Mouse (Mus musculus) kidney, adult 8-10 months (tissue): ENCODE measurements around the gene Itga6.
"Not testable (repeated sequence)": the region's sequence is repeated elsewhere in the genome, so short reads cannot be mapped to it uniquely, and the experiment has no call there.

Experiments
- DNase-seq, 2 experiments: peaks; one replicate each; pipeline ENCODE4 v3.0.0; 2022

Gene Itga6

DNA sequence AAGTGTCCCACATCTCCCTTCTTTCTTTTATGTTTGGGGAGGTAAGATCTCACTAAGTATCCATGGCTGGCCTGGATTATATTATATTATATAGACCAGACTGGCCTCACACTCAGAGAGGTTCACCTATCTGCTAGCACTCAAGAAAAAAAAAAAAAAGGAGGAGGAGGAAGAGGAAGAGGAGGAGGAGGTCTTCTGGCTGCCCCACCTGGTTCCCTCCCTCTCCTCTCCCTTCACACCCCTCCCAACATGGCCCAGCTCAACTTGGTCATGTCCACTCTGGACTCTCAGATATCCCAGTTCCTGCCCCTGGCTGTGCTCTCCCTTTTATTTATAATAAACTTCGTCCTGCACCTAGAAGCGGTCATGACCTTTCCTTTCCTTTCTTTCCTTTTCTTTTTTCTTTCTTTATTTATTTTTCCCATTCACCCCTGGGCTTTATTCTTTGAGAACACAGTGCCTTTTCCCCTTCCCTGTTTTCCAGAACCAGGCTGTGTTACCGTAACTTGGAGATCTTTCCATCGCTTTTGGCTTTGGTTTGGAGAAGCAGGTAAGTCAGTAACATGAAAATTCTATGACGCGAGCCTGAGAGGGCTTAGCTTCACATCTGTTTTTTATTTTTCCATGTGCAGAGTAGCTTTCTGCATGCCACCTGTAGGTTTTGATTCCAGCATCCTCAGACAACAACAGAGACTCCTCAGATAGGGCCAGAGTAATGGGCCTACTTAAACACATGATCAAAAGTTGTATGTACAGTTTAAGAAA is at the start of gene Itga6:
Itga6 (plus strand) TSS at position 7 of the 765 bp plus-strand sequence.
- DNase-seq: no peak

DNA sequence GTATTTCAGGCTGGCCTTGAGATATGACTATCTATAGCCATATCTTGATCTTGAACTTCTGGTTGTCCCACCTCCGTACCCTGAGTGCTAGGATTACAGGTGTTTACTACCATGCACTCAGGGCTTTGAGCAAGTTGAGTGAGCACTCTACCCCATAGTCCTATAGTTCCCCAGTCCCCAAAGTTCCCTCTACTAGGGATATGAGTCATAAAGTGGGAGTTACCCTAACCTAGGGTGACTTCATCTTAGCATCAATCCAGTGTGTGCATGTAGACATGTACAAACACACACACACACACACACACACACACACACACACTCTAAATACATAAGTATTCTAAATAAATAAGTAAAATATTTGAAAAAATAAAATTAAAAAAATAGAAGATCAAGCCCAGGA is 48.6 kb upstream of the Itga6 start:
- no peak for DNase-seq

DNA sequence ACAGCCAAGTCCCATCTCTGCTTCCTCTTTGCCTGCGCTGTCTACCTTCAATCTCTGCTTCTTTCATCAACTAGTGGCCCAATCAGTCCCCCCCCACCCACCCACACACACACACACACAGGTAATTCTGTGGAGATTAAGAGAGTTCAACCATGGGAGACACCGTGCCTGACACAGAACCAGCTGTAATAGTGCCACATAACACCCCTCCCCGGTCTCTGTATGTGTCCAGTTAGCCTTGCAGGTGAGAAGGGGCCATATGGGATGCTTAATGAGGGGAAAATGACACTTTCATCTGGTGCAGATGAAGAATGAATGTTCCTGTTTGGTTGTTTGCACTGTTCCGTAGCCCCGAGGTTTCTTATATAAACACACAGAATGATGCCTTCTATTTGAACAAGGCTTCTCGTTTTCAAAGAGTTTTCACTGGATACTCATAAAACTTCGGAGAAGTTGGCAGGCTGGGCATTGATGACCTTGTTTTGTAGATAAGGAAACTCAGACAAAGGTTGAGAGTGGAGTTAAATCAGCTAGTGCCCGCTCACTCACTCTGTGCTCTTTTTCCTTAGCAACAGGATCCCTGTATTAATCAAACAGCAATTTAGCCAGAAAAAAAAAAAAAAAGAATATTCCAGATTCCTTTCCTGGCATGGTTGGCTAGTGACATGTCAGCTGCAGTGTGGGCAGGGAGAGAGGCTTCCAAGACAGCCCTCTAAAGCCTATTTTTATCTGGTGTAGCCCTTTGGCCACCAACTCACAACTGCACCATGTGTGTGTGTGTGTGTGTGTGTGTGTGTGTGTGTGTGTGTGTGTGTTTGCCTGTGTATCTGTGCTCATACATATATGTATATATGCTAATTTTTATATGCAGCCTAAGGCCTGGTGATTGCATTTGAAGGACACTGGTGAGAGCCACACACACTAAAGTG is 47.7 kb upstream of the Itga6 start:
- no peak for DNase-seq

DNA sequence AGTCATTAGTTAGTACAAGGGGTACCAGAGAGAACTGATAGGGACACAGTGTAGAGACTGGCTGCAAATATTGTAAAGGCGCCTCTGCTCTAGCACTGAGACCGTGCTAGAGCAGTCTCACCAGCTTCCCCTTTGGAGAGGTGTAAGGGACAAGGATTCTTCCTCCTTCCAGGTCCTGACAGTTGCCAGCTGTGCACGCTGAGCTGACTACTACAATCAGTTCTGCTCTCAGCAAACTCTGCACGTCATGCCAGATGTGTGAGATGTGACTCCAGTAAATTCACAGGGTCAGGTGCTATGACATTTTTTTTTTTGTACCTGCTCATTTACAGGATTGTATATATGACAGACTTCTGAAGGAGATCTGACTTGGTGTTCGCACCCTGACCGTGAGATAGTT is 47.0 kb upstream of the Itga6 start:
- DNase-seq: no peak

DNA sequence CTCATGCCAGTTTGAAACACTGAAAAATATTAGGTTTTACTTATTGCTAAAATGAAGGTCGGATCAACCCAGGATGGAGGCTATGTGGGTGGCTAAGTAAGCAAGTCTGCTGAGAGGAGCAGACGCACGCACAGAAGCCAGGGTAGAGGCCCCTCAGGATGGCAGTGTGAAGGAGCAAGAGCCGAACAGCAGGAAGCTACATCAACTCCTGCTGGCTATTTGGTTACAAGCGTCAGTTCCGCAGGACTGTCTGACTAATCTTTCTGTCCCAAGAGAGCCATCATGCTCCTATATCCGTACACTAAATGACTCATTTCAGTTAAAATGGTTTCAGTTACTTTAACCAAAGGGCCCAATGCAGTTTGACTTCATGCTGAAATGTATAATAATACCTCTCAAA is 46.5 kb upstream of the Itga6 start:
- DNase-seq: no peak

DNA sequence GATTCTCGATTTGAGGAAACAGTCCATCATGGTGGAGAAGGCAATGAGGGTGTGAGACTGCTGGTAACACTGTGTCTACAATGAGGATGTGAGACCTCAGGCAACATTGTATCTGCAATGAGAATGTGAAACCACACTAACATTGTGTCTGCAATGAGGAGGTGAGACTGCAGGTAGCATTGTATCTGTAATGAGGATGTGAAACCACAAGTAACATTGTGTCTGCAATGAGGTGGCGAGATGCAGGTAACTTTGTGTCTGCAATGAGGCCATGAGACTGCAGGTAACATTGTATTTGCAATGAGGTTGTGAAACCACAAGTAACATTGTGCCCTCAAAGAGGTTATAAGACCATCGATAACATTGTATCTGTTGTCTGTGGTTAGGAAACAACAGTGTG is 44.1 kb upstream of the Itga6 start:
- DNase-seq: no peak

DNA sequence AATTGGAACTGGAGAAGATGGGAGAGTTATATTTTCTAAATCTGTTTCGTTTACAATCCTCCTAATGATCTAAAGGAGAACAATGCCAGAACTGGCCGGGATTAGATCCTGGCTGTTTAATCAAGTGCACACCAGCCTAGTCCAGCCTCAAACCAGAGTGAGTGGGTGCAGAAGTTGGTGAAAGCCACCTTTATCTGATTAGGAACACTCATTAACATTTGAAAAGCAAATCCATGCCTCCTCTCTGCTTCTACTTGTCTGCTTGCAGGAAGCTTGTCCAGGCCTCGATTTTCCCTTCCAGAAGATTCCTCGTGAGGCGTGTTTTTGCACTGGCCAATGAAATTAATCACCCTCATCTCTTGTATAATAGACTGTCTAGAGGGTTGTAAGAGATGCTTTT is 41.1 kb upstream of the Itga6 start:
- no peak for DNase-seq

DNA sequence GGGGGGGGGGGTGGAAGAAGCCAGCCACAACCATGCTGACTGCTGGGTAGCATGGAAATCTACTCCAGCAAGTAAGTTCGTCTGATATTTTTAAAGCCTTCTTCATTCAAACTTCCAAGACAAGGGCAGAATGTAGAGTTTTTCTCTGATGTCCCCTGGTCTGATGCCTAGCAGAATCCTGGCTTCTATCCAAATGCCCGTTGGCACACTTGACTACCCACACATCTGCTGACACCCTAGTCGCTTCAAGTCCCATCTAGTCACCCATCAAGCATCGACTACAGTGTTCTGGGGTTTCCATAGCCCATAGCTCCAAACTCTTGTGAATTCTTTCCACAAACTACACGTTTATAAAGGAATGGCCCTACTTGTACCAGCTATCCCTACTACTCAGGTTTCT is 36.5 kb upstream of the Itga6 start:
- DNase-seq: no peak

DNA sequence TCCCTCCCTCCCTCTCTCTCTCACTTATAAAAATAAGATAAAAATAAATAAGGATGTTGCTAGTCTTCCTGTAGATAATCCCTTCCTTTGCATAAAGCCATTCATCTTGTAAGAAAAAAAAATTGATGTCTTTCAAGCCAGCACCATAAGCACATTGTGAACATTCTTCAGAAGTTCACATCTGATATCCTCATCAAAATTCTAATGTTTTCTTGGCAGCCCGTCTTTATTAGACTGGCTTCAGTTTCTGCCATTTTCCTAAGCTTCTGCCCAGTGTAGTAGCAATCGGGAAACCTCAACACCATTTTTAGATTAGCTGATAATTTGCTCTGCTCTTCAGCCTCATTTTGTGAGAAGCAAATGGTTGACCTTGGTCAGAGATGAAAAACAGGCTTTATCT is 33.8 kb upstream of the Itga6 start:
- DNase-seq: no peak

DNA sequence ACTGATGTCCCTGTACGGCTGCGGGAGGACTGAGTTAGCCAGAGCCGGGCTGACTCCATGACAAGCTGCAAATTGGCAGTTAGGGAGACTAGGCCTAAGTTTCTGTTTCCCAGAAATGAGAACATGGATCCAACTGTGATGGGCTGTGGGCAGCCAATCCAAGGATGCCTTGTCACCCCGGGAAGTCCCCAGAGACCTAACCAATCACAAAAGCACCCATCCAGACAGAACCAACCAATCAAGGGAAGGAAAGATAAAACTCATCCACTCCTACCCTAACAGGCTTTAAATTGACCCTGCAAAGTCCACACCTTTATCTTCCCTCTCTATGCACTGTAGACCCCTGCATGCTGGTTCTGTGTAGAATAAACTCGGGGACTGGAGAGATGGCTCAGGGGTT is 31.0 kb upstream of the Itga6 start:
- no peak for DNase-seq

DNA sequence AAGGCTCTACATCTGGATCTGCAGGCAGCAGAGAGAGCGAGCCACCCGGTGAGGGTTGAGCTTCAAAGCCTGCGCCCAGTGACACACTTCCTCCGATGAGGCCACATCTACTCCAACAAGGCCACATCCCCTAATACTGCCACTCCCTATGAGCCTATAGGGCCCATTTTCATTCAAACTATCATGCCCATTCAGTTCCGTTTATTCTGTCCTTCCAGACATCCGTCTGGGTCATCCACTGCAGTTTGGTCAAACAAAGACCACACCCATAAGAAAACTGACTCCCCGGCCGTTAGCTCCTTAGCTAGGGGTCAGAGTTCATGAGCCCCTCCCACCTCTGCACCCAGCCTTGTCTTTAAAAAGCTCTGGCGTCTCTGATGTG is 26.4 kb upstream of the Itga6 start:
- DNase-seq: no peak

DNA sequence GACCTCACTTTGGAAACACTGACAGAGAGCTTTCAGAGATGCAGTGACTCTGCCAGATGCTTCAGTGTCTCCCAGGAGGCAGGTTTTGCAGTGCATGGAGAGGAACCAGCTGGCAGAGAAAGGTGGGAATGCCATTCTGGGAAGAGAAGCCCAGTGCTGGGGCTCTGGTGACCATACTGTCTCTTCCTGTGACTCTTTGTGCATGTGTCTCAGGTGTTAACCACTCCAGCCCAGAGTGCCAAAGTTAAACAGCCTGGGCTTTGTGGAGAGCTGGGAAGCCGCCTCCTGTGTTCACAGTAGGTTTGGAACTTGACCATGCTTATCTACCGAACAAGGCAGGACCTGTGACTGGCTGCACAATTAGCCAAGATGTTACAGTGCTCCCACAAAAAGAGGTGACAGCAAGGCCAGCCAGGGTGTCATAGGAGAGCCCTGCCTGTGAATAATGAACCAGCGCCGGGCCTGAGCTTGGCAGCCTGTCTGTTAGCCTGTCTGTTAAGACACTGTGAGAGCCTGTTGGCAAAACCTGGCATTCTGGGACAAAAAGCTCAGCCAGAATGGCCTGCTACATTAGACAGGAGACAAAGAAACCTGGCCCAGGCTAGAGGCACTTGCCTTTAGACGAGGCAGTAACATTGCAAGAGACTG is 25.9 kb upstream of the Itga6 start:
- DNase-seq: no peak

DNA sequence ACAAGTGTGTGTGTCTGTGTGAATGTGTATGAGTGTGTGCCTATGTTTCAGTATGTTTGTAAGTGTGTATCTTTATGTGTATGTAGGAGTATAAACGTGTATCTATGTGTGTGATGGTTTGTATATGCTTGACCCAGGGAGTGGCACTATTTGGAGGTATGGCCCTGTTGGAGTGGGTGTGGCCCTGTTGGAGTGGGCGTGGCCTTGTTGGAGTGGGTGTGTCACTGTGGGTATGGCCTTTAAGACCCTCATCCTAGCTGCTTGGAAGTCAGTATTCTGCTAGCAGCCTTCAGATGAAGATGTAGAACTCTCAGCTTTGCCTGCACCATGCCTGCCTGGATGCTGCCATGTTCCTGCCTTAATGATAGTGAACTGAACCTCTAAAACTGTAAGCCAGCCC is 24.9 kb upstream of the Itga6 start:
- DNase-seq: not testable (repeated sequence)

DNA sequence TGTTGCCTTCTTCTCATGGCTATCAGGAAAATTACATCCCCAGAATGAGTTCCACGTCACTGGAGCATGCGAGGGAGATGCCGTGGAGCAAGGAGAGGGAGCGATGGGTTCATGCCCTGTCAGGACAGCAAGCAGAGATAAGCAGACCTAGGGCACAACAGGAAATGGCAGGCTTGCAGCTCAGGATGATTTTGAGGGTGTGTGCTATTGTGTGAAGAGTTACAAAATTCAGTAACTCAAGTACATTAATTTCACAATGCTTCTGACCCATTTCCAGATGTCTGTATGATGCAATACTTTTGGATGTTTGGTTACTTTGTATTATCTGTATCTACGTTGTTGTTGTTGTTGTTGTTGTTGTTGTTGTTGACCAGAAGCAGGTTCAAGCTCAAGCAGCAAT is 22.5 kb upstream of the Itga6 start:
- DNase-seq: no peak

DNA sequence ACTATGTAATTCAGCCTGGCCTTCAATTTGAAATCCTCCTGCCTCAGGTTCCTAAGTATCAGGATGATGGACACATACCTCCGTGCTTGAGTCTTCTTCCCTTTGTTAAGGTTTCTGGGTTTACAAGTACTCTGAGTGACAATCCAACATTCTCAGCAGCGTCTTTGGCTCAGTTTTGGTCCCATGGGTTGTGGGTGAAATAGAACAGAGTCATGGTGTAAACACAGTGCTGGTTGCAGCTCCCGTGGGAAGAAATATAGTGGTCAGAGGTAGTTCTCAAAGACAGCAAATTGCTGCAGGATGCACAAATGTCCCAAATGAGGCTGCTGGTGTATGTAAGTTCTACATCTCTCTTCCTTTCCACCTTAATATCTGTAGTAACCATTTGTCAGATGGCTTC is 21.8 kb upstream of the Itga6 start:
- DNase-seq: no peak

DNA sequence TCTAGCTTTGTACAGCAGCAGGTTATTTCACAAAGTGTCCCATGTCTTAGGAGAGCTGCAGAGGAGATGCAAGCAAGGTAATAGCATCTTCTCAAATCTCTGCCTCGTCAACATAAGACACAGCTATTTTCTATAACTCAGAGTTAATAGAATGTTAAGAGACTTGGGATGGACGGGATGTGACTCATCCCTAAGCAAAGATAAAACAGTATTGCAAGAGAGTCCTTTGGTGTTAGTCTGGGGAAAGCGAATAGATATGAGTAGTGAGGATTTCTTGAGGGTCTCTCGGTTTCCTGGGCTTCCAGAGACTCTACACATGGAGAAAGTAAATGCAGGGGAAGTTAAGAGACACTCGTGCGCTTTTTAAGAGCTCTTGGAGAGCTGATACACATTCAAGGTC is 21.4 kb upstream of the Itga6 start:
- DNase-seq: no peak

DNA sequence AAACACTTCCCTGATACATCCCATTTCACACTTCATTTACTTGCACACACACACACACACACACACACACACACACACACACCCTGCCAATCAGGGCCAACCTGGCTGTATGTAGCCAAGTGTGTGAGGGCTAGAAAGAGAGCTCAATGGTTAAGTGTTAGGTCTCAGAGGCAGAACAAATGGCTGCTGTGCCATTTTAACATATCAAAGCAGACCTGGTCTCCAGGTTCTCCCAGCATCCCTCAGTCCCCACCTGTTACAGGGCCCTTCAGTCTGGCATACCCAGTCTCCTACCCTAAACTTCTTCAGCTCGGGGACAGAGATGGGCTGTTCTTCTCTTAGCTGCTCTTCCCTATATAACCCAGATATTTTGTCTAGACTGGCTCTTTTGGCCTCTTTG is 20.0 kb upstream of the Itga6 start:
- DNase-seq: no peak

DNA sequence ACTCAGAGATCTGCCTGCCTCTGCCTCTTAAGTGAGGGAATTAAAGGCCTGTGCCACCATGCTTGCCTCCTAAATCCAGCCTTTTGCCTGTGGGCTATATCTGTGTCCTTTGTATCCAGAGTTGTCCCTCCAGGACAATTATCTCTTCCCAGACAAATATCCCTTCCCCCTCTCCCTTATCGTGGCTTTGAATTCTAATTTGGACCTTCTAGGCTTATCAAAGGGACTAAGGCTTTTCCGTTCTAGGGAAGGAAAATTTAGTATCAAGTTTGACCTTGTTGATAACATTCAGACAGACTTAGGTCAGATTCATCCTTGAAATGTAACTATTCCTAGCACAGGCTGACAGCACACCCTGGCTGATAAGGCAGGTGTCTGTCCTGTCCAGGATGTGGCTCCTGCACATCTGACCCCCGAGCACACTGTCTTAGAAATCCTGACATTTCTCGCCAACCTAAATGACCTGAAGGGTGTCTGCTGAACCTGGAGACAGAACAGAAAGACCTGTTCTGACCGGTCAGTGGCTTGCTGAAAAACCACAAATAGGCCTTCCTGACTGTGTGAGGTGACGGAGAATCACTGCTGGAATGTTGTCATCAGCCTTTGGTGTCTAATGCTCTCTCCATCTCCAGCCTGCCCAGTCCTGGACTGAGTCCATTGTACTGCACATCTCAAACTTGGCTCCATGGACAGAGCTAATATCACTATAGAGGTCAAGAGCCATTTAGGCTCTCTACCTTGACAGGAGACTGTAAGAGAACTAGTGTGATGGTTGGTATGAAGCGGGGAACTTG is 18.3 kb upstream of the Itga6 start:
- no peak for DNase-seq

DNA sequence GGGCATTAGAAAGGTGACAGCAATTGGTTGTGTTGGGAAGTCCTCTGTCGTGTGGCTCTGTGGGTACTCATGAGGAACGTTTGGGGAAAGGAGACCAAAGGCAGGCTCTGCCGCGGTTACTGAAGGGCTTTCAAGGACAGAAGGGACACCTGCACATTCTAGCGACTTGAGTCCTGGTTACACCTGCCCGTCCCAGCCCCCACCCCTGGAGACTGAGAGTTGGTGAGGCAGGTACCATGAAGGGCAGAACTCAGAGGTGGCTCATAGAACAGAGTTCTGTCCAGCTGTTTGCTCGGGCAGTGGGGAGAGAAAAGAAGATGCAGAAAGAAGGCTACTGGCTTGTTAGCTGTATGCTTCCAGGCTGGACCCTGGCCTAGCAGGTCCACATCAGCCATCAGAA is 17.1 kb upstream of the Itga6 start:
- peak; percentile 45 to 63 for DNase-seq

DNA sequence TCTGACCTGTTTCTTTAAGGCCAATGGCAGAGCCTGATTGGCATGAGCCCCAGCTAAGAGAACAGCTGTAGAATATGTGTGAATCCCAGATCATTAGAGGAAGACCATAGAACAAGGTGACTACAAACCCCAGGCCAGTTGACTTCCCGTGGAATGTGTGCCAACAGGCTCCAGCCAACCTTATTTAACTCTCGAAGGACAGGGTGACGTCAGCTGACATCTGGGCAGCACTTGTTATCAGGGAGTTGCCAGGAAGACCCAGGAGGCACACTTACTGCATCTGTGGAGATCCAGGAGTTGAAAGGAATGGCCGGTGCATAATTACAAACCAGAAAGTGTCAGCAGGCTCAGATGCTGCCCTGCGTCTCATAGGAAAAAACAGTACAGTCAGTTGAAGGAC is 16.6 kb upstream of the Itga6 start:
- peak in 1 of 2 experiments; percentile 40 for DNase-seq

DNA sequence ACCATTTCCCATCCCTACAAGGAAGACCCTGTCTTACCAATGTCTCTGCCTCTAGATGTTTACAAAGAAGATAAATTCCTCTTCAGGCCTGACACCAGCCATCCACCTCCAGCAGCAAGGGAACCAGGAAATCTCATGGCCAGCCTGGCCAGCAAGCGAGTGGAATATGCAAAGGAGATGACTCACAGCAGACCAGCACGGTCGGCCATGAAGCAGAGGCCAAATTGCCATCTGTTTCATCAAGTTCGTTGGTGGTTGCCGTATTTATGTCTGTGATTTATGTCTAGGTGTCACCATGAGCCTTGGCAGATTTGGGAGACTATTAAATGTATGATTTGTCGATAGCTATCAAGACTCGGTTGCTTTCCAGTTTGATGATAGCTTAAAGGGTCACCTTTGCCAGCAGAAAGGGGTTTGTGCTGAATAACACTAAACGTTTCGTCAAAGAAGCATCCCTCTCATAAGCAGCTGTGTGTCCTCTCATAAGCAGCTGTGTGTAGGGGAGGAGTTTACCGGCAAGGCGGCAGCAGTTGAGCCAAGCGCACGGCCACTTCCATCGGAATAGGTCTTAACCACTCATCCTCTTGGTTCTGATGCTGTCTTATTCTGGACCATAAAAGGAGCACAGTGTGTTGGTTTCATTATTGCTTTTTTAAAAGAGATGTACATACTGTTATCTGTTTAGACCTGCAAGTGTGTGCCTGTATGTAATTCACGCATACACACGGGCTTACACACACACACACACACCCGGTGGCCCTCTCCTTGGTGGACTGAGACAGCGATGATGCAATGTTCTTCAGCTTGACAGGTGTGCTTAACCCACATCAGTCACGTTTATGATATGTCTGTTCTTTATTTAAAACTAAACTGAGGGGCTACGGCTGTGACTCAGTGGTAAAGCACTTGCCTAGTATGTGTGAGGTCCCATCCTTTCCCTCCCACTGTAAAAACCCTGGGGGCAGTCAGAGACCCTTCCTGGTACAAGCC is 14.5 kb upstream of the Itga6 start:
- DNase-seq: no peak
